Mouse (Mus musculus) monocyte, adult 2 months (primary cell): ENCODE data around the gene Esf1.
"Not testable (repeated sequence)": the region's sequence is repeated elsewhere in the genome, so short reads cannot be mapped to it uniquely, and the experiment has no call there.

Experiments
- DNase-seq, 2 experiments: peaks; one replicate each; pipeline ENCODE4 v3.0.0; 2022; ENCODE audit warnings: low spot score in 2 of 2, low read depth in 1 of 2

Gene Esf1

GRCm38 (mm10) chr2:140170127-140170802 lies at the start of gene Esf1, which contains the start of gene Ndufaf5:
TSS of gene Esf1 (minus strand) at chr2:140170564.
TSS of gene Ndufaf5 (plus strand) at chr2:140170649.
- DNase-seq = peak; percentile 65 to 78

- DNase-seq = no peak
Observed at GRCm38 (mm10) chr2:140215965-140216364, 45.6 kb upstream of the Esf1 start.

- DNase-seq = no peak
Observed at GRCm38 (mm10) chr2:140215415-140215814, 45.1 kb upstream of the Esf1 start.

GRCm38 (mm10) chr2:140214519-140215027 lies 44.2 kb upstream of the Esf1 start:
- no peak for DNase-seq

- DNase-seq = no peak
Observed at GRCm38 (mm10) chr2:140203756-140204155, 33.4 kb upstream of the Esf1 start.

- no peak for DNase-seq
Observed at GRCm38 (mm10) chr2:140202573-140202972, 32.2 kb upstream of the Esf1 start.

GRCm38 (mm10) chr2:140200713-140201112 lies 30.3 kb upstream of the Esf1 start:
- DNase-seq = no peak

- not testable (repeated sequence) for DNase-seq
Observed at GRCm38 (mm10) chr2:140185685-140186210, 15.4 kb upstream of the Esf1 start.

GRCm38 (mm10) chr2:140170803-140171553 lies 614 bp upstream of the Esf1 start:
- DNase-seq = no peak

- no peak for DNase-seq
Observed at GRCm38 (mm10) chr2:140169057-140169456, 1.3 kb downstream of the Esf1 start.

GRCm38 (mm10) chr2:140163351-140163854 lies 7.0 kb downstream of the Esf1 start:
- no peak for DNase-seq

- DNase-seq = no peak
Observed at GRCm38 (mm10) chr2:140159186-140159730, 11.1 kb downstream of the Esf1 start.

- not testable (repeated sequence) for DNase-seq
Observed at GRCm38 (mm10) chr2:140151743-140152142, 18.6 kb downstream of the Esf1 start, which contains the start of gene Gm17374. TSS of gene Gm17374 (plus strand) at chr2:140152043.

- DNase-seq = no peak
Observed at GRCm38 (mm10) chr2:140125516-140125915, 44.8 kb downstream of the Esf1 start.

GRCm38 (mm10) chr2:140113851-140114250 lies 56.5 kb downstream of the Esf1 start:
- no peak for DNase-seq

GRCm38 (mm10) chr2:140108945-140109344 lies 61.4 kb downstream of the Esf1 start:
- DNase-seq = no peak

- no peak for DNase-seq
Observed at GRCm38 (mm10) chr2:140107641-140108040, 62.7 kb downstream of the Esf1 start.

GRCm38 (mm10) chr2:140104951-140105350 lies 65.4 kb downstream of the Esf1 start:
- no peak for DNase-seq

- DNase-seq = no peak
Observed at GRCm38 (mm10) chr2:140100551-140101474, 69.6 kb downstream of the Esf1 start.

GRCm38 (mm10) chr2:140099971-140100370 lies 70.4 kb downstream of the Esf1 start:
- no peak for DNase-seq
